Mouse (Mus musculus): ENCODE measurements around the gene Gm10715. TPM values are rescaled to one million over a fixed set of nuclear protein-coding genes. Genes with fewer than 3 reads are reported as not detected.
"Not testable (repeated sequence)": the region's sequence is repeated elsewhere in the genome, so short reads cannot be mapped to it uniquely, and the experiment has no call there.

Gm10715 gene
- polyA plus RNA-seq, 1 experiment from 2014 or later, result not detected

GRCm38 (mm10) chr9:3015896-3016295, 20.8 kb upstream of the Gm10715 start:
- not testable (repeated sequence) for H3K4me3 ChIP-seq; H3K27ac ChIP-seq; ATAC-seq; H3K9ac ChIP-seq; H3K4me1 ChIP-seq; H3K36me3 ChIP-seq; H3K4me2 ChIP-seq; H3K9me3 ChIP-seq (replicated peaks); H3K27me3 ChIP-seq (replicated peaks)
- WGBS (ENCODE audit: insufficient replicate concordance), result 65% methylated on average over 6 of the region's 6 CpGs

GRCm38 (mm10) chr9:3017108-3017507, 19.6 kb upstream of the Gm10715 start, which contains the start of gene Gm10719:
Gene Gm10719 (plus strand): TSS chr9:3017408.
- H3K4me1 ChIP-seq; ATAC-seq; H3K9ac ChIP-seq; H3K27me3 ChIP-seq (replicated peaks); H3K9me3 ChIP-seq (replicated peaks); H3K4me3 ChIP-seq; H3K36me3 ChIP-seq; H3K27ac ChIP-seq; H3K4me2 ChIP-seq: not testable (repeated sequence)
- 61% methylated on average over 1 of the region's 9 CpGs for WGBS (ENCODE audit: insufficient replicate concordance)

- not testable (repeated sequence) for H3K4me2 ChIP-seq; H3K4me1 ChIP-seq; H3K36me3 ChIP-seq; H3K27me3 ChIP-seq (replicated peaks); H3K9ac ChIP-seq; ATAC-seq; H3K9me3 ChIP-seq (replicated peaks); H3K4me3 ChIP-seq; H3K27ac ChIP-seq
- 54% methylated on average over 9 of the region's 9 CpGs for WGBS (ENCODE audit: insufficient replicate concordance)
Observed at GRCm38 (mm10) chr9:3018944-3019343, 17.7 kb upstream of the Gm10715 start.

GRCm38 (mm10) chr9:3019835-3020727, 16.6 kb upstream of the Gm10715 start:
- not testable (repeated sequence) for H3K9me3 ChIP-seq (replicated peaks); H3K4me3 ChIP-seq; H3K27me3 ChIP-seq (replicated peaks); H3K36me3 ChIP-seq; H3K4me2 ChIP-seq; H3K4me1 ChIP-seq; H3K27ac ChIP-seq; H3K9ac ChIP-seq
- peak; percentile 64; the same call in 1 of the 2 replicates for ATAC-seq
- 64% methylated on average over 17 of the region's 19 CpGs for WGBS (ENCODE audit: insufficient replicate concordance)

GRCm38 (mm10) chr9:3022316-3023008, 14.2 kb upstream of the Gm10715 start:
- not testable (repeated sequence) for H3K27ac ChIP-seq; H3K36me3 ChIP-seq; H3K27me3 ChIP-seq (replicated peaks); H3K4me3 ChIP-seq; H3K9ac ChIP-seq; H3K4me1 ChIP-seq; ATAC-seq; H3K9me3 ChIP-seq (replicated peaks); H3K4me2 ChIP-seq
- WGBS (ENCODE audit: insufficient replicate concordance), result 60% methylated on average over 11 of the region's 13 CpGs

- not testable (repeated sequence) for H3K4me2 ChIP-seq; H3K4me1 ChIP-seq; H3K27ac ChIP-seq; H3K27me3 ChIP-seq (replicated peaks); H3K36me3 ChIP-seq; H3K4me3 ChIP-seq; ATAC-seq; H3K9ac ChIP-seq; H3K9me3 ChIP-seq (replicated peaks)
- WGBS (ENCODE audit: insufficient replicate concordance), result 61% methylated on average over 12 of the region's 13 CpGs
Observed at GRCm38 (mm10) chr9:3023312-3023984, 13.2 kb upstream of the Gm10715 start, which contains the start of gene Gm10718. Gene Gm10718 (plus strand): TSS chr9:3023547.

GRCm38 (mm10) chr9:3023985-3024648, 12.6 kb upstream of the Gm10715 start:
- not testable (repeated sequence) for H3K9ac ChIP-seq; ATAC-seq; H3K4me3 ChIP-seq; H3K4me2 ChIP-seq; H3K36me3 ChIP-seq; H3K27ac ChIP-seq; H3K9me3 ChIP-seq (replicated peaks); H3K27me3 ChIP-seq (replicated peaks); H3K4me1 ChIP-seq
- 61% methylated on average over 16 of the region's 16 CpGs for WGBS (ENCODE audit: insufficient replicate concordance)

- not testable (repeated sequence) for H3K9ac ChIP-seq; H3K4me2 ChIP-seq; H3K27me3 ChIP-seq (replicated peaks); H3K4me3 ChIP-seq; H3K27ac ChIP-seq; H3K4me1 ChIP-seq; ATAC-seq; H3K36me3 ChIP-seq; H3K9me3 ChIP-seq (replicated peaks)
- WGBS (ENCODE audit: insufficient replicate concordance), result 61% methylated on average over 12 of the region's 12 CpGs
Observed at GRCm38 (mm10) chr9:3024912-3025467, 11.7 kb upstream of the Gm10715 start, which contains the start of gene Gm10717. Gene Gm10717 (plus strand): TSS chr9:3025417.

GRCm38 (mm10) chr9:3025653-3026052, 11.0 kb upstream of the Gm10715 start:
- H3K9ac ChIP-seq; ATAC-seq; H3K4me3 ChIP-seq; H3K27ac ChIP-seq; H3K4me2 ChIP-seq; H3K36me3 ChIP-seq; H3K9me3 ChIP-seq (replicated peaks); H3K27me3 ChIP-seq (replicated peaks); H3K4me1 ChIP-seq: not testable (repeated sequence)
- 57% methylated on average over 5 of the region's 6 CpGs for WGBS (ENCODE audit: insufficient replicate concordance)

- not testable (repeated sequence) for H3K4me1 ChIP-seq; H3K27me3 ChIP-seq (replicated peaks); H3K9ac ChIP-seq; H3K9me3 ChIP-seq (replicated peaks); H3K4me3 ChIP-seq; H3K36me3 ChIP-seq; H3K27ac ChIP-seq; ATAC-seq; H3K4me2 ChIP-seq
- WGBS (ENCODE audit: insufficient replicate concordance), result 63% methylated on average over 5 of the region's 5 CpGs
Observed at GRCm38 (mm10) chr9:3026136-3026535, 10.5 kb upstream of the Gm10715 start.

GRCm38 (mm10) chr9:3026741-3027140, 9.9 kb upstream of the Gm10715 start:
- not testable (repeated sequence) for ATAC-seq; H3K4me3 ChIP-seq; H3K4me2 ChIP-seq; H3K9ac ChIP-seq; H3K27ac ChIP-seq; H3K27me3 ChIP-seq (replicated peaks); H3K36me3 ChIP-seq; H3K4me1 ChIP-seq; H3K9me3 ChIP-seq (replicated peaks)
- 50% methylated on average over 9 of the region's 9 CpGs for WGBS (ENCODE audit: insufficient replicate concordance)
